Mouse (Mus musculus) hindbrain, embryonic 10.5 days (tissue): ENCODE results near the gene Phxr2. TPM values are rescaled to one million over a fixed set of nuclear protein-coding genes. Genes with fewer than 3 reads are reported as not detected.

Experiments
- DNase-seq: peaks from one replicate; pipeline ENCODE4 v3.0.0-alpha.2; 2017; ENCODE audit warnings: low spot score
- H3K27ac ChIP-seq: fragments of 300-500 bp; sonication (generic); 2 replicates; pipeline ENCODE4 v1.5.1; 2016; ENCODE audit warnings: mild to moderate bottlenecking, moderate library complexity
- H3K27me3 ChIP-seq: fragments of 300-500 bp; sonication (generic); 2 replicates; pipeline ENCODE4 v1.6.1; 2016; ENCODE audit warnings: mild to moderate bottlenecking; ENCODE audit not compliant: poor library complexity, insufficient read depth, severe bottlenecking
- H3K36me3 ChIP-seq: fragments of 300-500 bp; sonication (generic); 2 replicates; pipeline ENCODE4 v1.6.1; 2016; ENCODE audit warnings: mild to moderate bottlenecking, moderate library complexity
- H3K4me1 ChIP-seq: fragments of 300-500 bp; sonication (generic); replicated peaks from 2 replicates; pipeline ENCODE4 v1.6.1; 2016; ENCODE audit warnings: mild to moderate bottlenecking
- H3K4me3 ChIP-seq: fragments of 300-500 bp; sonication (generic); 2 replicates; pipeline ENCODE4 v1.5.1; 2016; ENCODE audit warnings: mild to moderate bottlenecking, moderate library complexity
- H3K9me3 ChIP-seq: fragments of 300-500 bp; sonication (generic); 2 replicates; pipeline ENCODE4 v1.6.1; 2016; ENCODE audit warnings: mild to moderate bottlenecking, moderate library complexity
- WGBS: fragments of 180-500 bp; shearing (Covaris S2); methylation state at CpG from one replicate; pipeline ENCODE4 v1.1.7; 2016; 5-methylcytosine and 5-hydroxymethylcytosine counted together
- polyA plus RNA-seq: library from polyadenylated mRNA; unstranded; fragments of >200 nt; fragmentation: Nextera tagmentation; extraction: Ambion mirVana; gene quantifications from 2 replicates; pipeline ENCODE4 v1.2.1, GENCODE M21; 2016

Phxr2 gene
- polyA plus RNA-seq, 1 experiment from 2014 or later = not detected

DNA sequence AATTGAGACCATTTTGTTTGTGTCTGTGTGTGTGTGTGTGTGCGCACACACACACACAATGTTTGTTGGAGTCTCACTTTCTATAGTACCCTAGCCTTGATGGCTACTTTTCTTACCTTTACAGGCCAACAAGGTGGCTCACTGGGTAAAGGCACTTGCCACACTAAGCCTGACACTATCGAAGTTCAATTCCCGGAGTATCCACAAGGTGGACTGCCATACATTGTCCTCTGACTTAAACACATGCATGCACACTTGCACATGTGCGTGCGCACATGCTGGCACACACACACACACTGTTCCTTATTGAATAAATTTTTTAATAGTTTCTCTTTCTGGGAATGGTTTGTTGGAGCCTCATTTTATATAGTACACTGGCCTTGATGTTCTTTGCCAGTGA, 30.7 kb upstream of the Phxr2 start:
- no peaks in the 10 kb centered on the region for H3K9me3 ChIP-seq
- no peak for DNase-seq
- no peaks in the 10 kb centered on the region for H3K27me3 ChIP-seq

DNA sequence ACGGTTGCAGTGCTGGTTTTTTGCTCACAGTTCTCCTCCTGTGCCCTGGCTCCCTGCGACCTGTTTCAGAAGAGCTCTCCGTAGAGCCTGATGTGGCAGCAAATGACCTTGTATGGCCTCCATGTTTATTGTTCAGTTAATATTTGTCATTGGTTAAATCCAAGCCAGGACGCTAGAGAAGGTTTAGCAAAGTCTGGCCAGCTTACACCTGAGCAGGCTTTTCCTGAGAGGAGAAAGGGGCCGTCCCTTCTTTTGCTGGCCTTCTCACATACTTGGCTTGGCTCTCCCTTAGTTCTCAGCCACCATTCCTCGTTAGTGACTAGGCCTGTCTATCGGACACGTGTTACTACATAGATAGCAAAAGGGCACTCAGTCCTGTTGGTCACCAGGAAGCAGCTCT, 28.5 kb upstream of the Phxr2 start:
- Histone ChIP-seq H3K4me1 (no peaks in the 10 kb centered on the region), H3K27me3 (no peaks in the 10 kb centered on the region), H3K4me3 (no peak overlapping the region), H3K9me3 (no peaks in the 10 kb centered on the region), H3K27ac (no peak overlapping the region), H3K36me3 (peaks cover 58% of the 10 kb centered on the region)
- DNase-seq = no peak
- 87% methylated on average over 8 of the region's 8 CpGs for WGBS

More for the DNA sequence above, 30.7 kb upstream of the Phxr2 start:
- 94% methylated on average over 5 of the region's 5 CpGs for WGBS
- Histone ChIP-seq H3K36me3 (peaks cover 52% of the 10 kb centered on the region), H3K4me3 (no peak overlapping the region), H3K4me1 (no peaks in the 10 kb centered on the region), H3K27ac (no peak overlapping the region)

DNA sequence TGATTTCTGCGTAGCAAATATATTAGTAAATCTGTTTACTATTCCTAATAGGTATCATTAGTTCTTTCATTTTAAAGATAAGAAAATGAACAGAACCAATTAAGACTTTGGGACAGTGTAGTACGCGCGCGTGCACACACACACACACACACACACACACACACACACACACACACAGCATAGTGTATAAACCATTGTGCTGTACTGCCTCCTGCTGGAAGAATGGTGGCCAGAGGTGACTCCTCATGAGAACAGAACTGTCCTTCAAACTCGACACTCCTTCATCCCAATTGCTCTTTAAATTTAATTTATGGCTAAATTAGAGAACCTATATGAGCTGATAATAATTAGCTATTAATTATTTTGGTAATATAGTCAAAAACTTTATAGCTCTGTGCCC, 25.9 kb upstream of the Phxr2 start:
- 96% methylated on average over 6 of the region's 6 CpGs for WGBS

DNA sequence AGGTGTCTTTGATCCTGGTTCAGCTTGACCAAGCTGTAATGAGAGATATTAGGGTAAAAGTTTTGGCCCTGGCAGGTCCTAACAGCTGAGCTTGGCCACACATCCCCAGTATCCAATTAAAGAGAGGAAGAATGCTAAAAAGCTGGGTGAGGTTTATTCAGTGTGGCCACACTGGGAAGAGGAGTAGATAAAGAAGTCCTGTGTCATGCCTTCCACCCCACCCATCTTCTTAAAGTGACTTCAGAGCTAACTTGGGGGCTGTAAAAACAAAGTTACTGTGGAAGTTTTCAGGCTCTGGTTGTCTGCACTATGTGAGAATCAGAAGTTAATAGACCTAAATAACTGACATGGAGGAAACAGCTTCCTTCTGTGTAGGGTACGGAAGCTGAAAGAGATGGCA, 25.5 kb upstream of the Phxr2 start:
- Histone ChIP-seq H3K9me3 (no peaks in the 10 kb centered on the region), H3K27ac (no peak overlapping the region), H3K4me1 (no peaks in the 10 kb centered on the region), H3K36me3 (peaks cover 55% of the 10 kb centered on the region), H3K27me3 (no peaks in the 10 kb centered on the region), H3K4me3 (no peak overlapping the region)
- 95% methylated on average over 1 of the region's 1 CpGs for WGBS
- no peak for DNase-seq

More for the DNA sequence above, 25.9 kb upstream of the Phxr2 start:
- H3K4me1 ChIP-seq = no peaks in the 10 kb centered on the region
- H3K9me3 ChIP-seq = no peaks in the 10 kb centered on the region
- H3K27ac ChIP-seq = no peak overlapping the region
- H3K27me3 ChIP-seq = no peaks in the 10 kb centered on the region
- DNase-seq = no peak
- peaks cover 56% of the 10 kb centered on the region for H3K36me3 ChIP-seq
- H3K4me3 ChIP-seq = no peak overlapping the region

DNA sequence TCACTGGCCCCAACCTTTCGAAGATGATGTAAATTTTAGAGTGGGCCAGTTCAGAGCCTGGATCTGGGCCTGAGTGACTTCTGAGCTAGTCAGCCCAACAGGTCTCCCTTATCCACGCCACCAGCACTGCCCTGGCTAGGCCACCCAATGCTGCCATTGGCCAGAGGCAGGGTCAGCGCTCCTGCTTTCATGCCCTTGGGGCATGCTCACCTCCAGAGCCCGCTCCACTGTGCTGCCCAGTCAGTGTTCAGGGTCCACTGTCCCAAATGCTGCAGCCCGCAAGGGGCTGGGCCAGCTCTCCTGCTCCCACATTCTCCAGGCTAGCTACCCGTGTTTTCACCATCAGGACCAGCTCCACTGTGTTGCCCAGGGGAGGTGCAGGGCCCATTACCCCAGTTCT, 23.9 kb upstream of the Phxr2 start:
- peaks cover 60% of the 10 kb centered on the region for H3K36me3 ChIP-seq
- H3K4me1 ChIP-seq = no peaks in the 10 kb centered on the region
- H3K9me3 ChIP-seq = no peaks in the 10 kb centered on the region
- H3K4me3 ChIP-seq = no peak overlapping the region
- no peaks in the 10 kb centered on the region for H3K27me3 ChIP-seq
- H3K27ac ChIP-seq = no peak overlapping the region
- WGBS = 92% methylated on average over 6 of the region's 6 CpGs
- no peak for DNase-seq

DNA sequence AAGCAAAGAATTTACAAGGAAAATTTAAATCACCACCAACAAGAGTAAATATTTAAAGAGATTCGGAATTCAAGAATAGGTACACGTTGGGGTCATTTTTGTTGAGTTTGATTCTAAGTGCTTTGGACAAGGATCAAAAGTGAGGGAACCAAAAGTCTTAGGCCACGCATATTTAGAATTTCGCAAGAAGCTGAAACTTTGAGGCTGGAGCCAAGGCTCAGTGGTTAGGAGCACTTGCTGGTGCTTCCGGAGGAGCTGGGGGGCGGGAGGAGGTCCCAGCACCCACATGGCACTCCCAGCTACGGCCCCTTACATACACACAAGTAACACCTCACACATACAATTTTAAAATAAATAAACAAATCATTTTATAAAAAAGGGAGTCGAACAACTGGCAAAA, 20.5 kb upstream of the Phxr2 start:
- Histone ChIP-seq H3K4me3 (no peak overlapping the region), H3K27ac (no peak overlapping the region), H3K36me3 (peaks cover 47% of the 10 kb centered on the region), H3K27me3 (no peaks in the 10 kb centered on the region), H3K4me1 (no peaks in the 10 kb centered on the region), H3K9me3 (no peaks in the 10 kb centered on the region)
- 90% methylated on average over 8 of the region's 8 CpGs for WGBS
- no peak for DNase-seq

DNA sequence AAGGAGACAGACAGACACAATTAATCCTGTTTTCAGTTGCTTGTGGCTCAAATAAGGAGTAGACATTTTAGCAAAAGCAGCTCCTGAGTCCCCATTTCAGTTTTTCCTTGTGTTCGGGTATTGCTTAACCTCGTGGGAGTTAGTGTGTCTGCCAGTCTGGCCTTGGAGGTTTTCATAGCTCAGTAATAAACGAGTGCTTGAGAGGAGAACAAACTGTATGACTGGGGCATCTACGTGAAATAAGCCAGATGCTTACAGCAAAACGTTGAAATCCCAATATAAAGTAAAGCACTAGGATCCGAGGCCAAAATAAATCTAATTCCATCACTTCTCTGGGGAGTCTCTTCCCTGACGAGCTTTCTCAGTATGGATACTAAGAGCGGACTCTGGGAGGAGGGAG, 19.5 kb upstream of the Phxr2 start:
- Histone ChIP-seq H3K27ac (no peak overlapping the region), H3K4me3 (no peak overlapping the region), H3K4me1 (no peaks in the 10 kb centered on the region), H3K9me3 (no peaks in the 10 kb centered on the region), H3K36me3 (peaks cover 41% of the 10 kb centered on the region), H3K27me3 (no peaks in the 10 kb centered on the region)
- no peak for DNase-seq
- 92% methylated on average over 8 of the region's 8 CpGs for WGBS

DNA sequence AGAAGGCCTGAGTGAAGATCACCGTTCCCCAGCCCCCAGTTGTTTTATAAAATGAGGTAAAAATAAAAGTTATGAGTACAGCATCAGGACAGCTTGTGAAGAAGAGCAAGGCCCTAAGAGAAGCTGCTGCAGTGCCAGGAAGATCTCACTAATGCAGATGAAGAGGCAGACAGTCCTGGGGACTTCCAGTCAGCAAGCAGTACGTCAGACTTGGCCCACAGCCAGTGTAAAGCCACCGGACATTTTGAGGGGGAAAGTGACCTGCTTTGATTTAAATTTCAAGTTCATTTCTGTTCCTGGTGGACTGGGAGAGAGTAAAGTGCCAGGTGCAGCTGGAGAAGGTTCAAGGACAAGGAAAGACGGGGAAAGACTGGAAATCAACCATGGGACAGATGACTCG, 10.2 kb upstream of the Phxr2 start:
- DNase-seq = no peak
- Histone ChIP-seq H3K4me1 (peaks cover 3% of the 10 kb centered on the region; the same call in 1 of the 2 replicates), H3K27me3 (no peaks in the 10 kb centered on the region), H3K9me3 (no peaks in the 10 kb centered on the region), H3K27ac (no peak overlapping the region), H3K36me3 (peaks cover 44% of the 10 kb centered on the region), H3K4me3 (no peak overlapping the region)
- WGBS = 90% methylated on average over 5 of the region's 5 CpGs

DNA sequence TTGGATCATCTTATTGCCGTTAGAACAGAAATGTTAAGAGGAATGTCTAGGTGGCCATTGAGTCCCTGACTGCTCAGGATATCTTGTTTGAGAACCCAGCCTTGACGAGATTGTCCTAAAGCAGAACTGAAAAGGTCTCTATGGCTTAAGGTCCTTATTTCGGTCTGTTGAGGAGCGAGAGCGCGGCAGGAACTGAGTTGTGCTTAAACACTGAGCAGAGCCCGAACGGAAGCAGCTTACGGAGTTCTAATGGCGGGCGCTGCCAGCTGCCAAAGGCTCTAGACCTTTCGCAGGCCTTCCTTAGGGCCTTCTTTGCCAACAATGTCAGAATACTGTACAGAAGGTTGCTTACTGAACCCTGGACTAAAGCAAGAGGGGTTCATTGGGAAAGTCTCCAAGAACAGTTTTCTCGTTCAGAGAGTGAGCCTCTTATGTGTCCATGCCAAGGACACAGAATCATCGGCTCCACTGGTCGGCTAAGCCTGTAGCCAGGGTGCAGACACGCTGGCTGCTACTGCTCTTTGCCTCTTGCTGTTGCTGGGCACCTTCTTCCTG, 7.3 kb upstream of the Phxr2 start:
- DNase-seq = no peak
- no peaks in the 10 kb centered on the region for H3K9me3 ChIP-seq
- H3K36me3 ChIP-seq = peaks cover 59% of the 10 kb centered on the region
- no peaks in the 10 kb centered on the region for H3K27me3 ChIP-seq
- H3K4me3 ChIP-seq = no peak overlapping the region
- H3K27ac ChIP-seq = no peak overlapping the region
- peaks cover 14% of the 10 kb centered on the region for H3K4me1 ChIP-seq
- WGBS = 93% methylated on average over 16 of the region's 16 CpGs

DNA sequence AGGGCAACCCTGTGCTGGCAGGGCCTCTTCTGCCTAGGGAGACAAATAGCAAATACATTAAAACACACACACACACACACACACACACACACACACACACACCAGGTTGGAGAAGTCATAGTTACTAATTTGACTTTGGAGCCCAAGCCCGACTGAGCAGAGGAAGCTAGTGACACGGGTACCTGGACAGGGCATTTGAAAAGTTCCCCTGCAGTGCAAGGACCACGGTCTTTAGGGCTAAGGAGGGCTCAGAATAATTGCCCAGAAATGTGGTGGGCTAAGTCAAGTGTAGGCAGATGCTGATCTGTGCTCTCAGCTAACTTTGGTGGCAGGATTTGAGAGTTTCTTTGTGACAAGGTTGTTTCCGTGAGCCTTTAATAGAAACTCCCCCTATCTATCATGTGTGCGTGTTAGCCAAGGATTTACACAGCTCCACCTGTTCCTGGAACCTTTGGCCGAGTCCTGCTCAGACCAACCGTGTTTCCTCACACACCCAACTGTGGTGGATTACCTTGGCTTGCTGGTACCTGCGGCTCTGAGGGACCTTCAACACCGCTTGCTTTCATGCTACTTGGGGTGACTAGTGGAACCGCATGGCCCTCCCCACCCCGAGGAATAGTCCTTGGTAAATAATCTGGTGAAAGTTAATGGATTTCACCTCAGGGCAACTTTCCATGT, 6.6 kb upstream of the Phxr2 start:
- Histone ChIP-seq H3K4me1 (peaks cover 14% of the 10 kb centered on the region), H3K36me3 (peaks cover 64% of the 10 kb centered on the region)
- DNase-seq = no peak

DNA sequence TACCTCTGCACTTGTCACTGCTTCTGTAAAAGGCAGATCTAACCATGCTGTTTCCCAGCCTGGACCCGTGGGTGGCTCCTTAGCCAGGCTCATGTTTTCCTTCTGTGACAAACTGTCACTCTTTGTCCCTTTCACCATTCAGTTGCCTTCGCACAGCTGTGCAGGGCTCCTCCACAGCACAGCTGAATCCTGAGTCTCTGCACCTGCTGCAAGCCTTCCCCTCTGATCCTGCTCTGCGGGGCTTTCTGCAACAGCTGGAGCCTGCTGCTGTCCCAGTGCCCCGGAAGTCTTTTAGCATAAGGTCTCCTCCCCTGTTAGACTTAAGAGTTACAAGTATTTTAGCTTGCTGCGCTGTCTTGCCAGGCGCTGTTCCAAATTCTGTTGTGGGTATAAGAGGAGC, 6.1 kb upstream of the Phxr2 start:
- DNase-seq = no peak
- H3K36me3 ChIP-seq = peaks cover 70% of the 10 kb centered on the region
- H3K4me3 ChIP-seq = no peak overlapping the region
- no peaks in the 10 kb centered on the region for H3K27me3 ChIP-seq
- H3K4me1 ChIP-seq = peaks cover 14% of the 10 kb centered on the region
- 83% methylated on average over 6 of the region's 6 CpGs for WGBS
- H3K27ac ChIP-seq = no peak overlapping the region
- H3K9me3 ChIP-seq = no peaks in the 10 kb centered on the region

More for the DNA sequence above, 6.6 kb upstream of the Phxr2 start:
- H3K27me3 ChIP-seq = no peaks in the 10 kb centered on the region
- WGBS = 93% methylated on average over 11 of the region's 11 CpGs
- no peaks in the 10 kb centered on the region for H3K9me3 ChIP-seq
- H3K4me3 ChIP-seq = no peak overlapping the region
- no peak overlapping the region for H3K27ac ChIP-seq

DNA sequence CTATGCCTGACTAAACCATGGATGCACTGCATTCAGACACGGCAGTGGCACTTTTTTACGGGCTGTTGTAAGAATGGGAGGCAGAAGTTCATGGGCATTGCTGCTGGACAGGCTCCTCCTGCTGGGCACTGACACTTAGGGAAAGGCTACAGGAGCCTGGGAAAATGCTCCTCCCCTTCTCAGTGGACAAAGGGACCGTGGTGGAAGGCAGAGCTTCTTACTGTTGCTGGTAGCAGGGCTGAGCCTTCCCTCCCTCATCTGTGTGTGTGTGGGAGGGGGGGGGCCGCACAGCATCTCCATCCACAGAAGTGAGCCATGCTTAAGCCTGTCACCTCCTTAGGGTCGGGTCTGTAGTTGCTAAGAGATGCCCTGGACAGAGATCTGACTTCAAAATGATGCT, 5.2 kb upstream of the Phxr2 start:
- Histone ChIP-seq H3K27ac (peak overlapping the region; percentile 50; the same call in 1 of the 2 replicates), H3K4me3 (no peak overlapping the region), H3K27me3 (no peaks in the 10 kb centered on the region), H3K9me3 (no peaks in the 10 kb centered on the region), H3K36me3 (peaks cover 76% of the 10 kb centered on the region), H3K4me1 (peaks cover 14% of the 10 kb centered on the region)
- WGBS = 65% methylated on average over 5 of the region's 5 CpGs
- no peak for DNase-seq

DNA sequence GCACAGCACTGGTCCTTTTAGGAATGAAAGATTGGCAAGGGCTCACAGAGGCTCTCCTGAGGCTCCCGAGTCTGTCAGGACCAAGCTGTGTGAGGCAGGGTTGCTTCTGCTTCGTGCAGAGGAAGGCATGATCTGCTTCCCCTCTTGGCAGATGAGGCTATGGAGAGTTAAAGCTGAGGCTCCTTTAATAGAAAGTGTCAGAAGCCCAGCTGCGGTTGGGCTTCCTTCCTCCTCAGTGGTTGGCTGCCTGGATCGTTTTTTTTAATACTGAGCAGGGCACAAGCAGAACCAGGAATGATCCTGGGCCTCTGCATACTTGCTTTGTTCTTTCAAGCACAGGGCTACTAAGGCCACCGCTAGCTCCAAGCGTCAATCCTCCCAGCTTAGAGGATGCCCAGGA, 4.5 kb upstream of the Phxr2 start:
- Histone ChIP-seq H3K4me3 (no peak overlapping the region), H3K36me3 (peaks cover 76% of the 10 kb centered on the region), H3K27me3 (no peaks in the 10 kb centered on the region), H3K4me1 (peaks cover 14% of the 10 kb centered on the region), H3K27ac (peak overlapping the region; percentile 50; the same call in 1 of the 2 replicates), H3K9me3 (no peaks in the 10 kb centered on the region)
- 58% methylated on average over 6 of the region's 6 CpGs for WGBS
- DNase-seq = no peak
